Mouse (Mus musculus) kidney, adult 18-20 months (tissue): ENCODE measurements around the gene Aip.

Experiments
- DNase-seq: peaks from one replicate; pipeline ENCODE4 v3.0.0; 2021

Aip gene

DNA sequence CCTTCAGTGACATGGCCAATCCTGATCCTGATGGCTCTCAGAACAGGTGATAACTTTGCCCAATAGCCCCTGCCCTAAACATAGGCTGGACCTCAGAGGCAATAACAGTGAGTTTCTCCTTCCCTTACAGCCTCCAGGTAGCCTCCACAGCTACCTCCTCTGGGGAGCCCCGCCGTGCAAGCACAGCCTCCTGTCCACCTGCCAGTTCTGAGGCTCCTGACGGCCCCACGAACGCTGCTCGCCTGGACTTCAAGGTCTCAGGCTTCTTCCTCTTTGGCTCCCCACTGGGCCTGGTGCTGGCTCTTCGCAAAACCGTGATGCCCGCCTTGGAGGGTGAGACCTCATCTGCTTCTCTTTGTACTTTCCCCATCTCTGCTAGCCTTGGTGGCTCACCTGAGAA, 17.1 kb downstream of the Aip start:
- no peak for DNase-seq

- no peak for DNase-seq
Observed at GRCm38 (mm10) chr19:4106654-4107053, 19.0 kb downstream of the Aip start.

DNA sequence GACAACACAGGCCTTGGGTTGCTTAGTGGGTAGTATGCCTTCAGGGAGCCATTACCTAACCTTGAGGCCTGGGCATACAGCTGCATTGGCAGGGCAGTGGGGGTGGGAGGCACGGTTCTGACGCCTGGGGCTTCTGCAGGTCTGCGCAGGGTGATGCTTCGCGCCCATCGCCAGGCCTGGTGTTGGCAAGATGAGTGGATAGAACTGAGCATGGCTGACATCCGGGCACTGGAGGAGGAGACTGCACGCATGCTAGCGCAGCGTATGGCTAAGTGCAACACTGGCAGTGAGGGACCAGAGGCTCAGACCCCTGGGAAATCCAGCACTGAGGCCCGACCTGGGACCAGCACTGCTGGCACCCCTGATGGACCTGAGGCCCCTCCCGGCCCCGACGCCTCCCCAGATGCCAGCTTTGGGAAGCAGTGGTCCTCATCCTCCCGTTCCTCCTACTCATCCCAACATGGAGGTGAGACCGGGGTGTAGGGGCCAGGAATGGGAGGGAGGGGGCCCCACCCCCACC, 20.9 kb downstream of the Aip start:
- no peak for DNase-seq

DNA sequence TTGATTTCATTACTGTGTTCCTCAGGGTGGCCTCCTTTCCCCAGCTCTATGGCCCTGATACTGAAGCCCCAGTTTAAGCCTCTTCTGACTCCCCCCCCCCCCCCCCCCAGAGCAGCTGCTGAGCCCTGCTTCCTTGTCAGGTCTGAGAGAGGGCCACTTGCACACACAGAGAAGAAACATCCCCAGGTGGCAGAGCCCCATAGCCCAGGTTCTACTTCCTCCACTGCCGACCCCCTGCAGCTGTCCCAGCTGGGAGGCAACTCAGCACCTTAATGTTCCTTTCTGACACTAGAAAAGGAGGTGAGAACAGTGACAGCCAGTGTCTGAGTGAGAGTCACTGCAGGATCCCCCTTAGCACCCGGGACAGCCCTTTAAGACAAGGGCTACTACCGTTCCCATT, 21.9 kb downstream of the Aip start:
- DNase-seq = no peak

GRCm38 (mm10) chr19:4103294-4103693, 22.4 kb downstream of the Aip start:
- DNase-seq = no peak

GRCm38 (mm10) chr19:4102626-4103025, 23.0 kb downstream of the Aip start:
- no peak for DNase-seq

DNA sequence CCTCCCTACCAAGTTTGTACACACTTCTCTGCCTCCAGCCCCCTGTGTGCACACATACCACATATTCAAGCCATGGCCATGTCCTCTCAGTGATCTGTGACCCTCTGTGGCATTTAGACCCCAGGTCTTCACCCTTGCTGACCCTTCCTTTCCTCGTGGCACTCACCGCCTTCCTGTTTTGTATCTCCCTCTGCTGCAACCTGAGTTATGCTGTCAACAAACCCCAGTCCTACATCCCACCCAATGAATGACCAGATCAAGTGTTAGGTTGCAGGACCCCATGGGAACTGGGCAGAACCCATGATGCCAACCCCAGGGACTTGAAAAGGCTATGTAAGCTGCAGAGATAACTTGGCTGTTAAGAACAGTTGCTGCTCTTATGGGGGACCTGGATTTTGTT, 23.6 kb downstream of the Aip start:
- no peak for DNase-seq

- DNase-seq = no peak
Observed at GRCm38 (mm10) chr19:4101466-4101865, 24.2 kb downstream of the Aip start.

- no peak for DNase-seq
Observed at GRCm38 (mm10) chr19:4100718-4101261, 24.9 kb downstream of the Aip start.

- DNase-seq = peak; percentile 83
Observed at GRCm38 (mm10) chr19:4099837-4100717, 25.6 kb downstream of the Aip start, which contains the start of gene Pitpnm1. Gene Pitpnm1 (plus strand): TSS chr19:4099998.

- DNase-seq = peak; percentile 96
Observed at GRCm38 (mm10) chr19:4099056-4099455, 26.6 kb downstream of the Aip start.

GRCm38 (mm10) chr19:4098426-4098825, 27.2 kb downstream of the Aip start:
- DNase-seq = no peak

DNA sequence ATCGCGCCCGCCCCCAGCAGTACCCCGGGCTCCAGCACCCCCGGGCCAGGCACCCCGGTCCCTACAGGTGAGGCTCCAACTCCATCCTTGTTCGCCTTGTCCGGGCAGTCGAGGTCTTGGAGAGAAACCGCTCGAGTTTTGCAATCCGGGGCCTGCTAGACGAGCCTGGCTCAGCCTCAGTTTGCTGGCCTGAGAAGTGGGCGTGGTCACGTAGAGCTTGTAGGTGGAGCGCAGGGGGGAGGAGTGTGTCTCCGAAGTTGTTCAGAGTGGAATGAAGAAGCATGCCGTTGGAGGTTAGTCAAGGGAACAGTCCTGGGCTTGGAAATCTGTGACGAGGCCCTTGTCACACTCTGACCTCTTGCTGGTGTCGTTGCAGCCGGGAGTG, 28.2 kb downstream of the Aip start:
- no peak for DNase-seq

GRCm38 (mm10) chr19:4096642-4097440, 28.8 kb downstream of the Aip start, which contains the start of gene Cdk2ap2:
Gene Cdk2ap2 (plus strand): TSS chr19:4097182.
- DNase-seq = peak; percentile 100

DNA sequence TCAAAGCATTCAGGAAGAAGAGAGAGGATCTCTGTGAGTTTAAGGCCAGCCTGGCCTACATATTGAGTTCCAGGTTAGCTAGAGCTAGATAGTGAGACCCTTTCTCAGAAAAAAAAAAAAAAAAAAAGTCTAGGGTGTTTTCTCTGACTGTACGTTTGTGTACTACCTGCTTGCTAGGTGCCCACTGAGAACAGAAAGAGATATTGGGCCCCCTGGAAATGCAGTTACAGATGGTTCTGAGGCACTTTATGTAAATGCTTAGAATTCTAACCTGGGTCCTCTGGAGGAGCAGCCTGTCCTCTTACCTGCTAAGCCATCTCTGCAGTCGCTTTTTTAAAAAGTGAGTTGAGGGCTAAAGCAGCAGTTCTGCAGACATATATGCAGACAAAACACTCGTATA, 29.9 kb downstream of the Aip start:
- DNase-seq = no peak

DNA sequence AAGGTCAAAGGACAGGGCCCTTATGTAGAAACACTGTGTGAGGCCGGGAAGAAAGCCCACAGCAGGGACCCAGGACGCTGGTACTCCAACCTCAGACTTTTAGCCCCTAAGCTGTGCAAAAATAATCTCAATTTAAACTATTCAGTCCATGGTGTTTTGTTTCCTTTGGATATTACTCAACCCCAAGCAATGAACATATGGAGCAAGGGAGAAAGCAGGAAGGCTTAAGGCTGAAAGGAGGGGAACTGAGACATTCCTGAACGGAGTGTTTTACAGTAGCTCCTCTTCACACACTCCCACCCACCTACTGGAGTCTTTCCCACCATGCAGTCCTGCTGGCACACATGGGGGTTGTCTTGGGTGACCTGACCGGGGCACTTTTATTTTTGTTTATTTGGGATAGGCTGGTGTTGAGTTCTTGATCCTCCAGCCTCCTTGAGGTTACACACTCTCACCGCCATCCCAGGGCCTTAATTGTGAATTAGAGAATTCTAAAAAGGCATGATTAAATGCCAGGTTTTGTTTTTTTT, 30.8 kb downstream of the Aip start:
- DNase-seq = no peak

DNA sequence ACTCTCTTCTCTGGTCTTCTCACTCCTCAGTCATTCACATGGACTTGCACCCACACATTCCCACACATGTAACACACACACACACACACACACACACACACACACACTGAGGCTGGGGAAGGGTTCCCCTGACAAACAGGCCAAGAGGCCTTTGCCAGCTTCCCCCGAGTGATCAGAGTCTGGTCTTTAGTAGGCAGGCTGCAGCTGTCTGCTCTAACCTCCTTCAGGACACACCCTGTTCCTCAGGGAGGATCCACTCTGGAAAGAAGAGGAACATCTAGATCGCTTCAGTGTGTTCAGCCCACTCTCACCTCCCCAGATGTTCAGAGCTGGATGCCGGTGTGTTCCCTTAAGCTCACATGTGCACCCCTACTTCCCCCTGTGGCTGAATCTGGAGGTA, 31.3 kb downstream of the Aip start:
- no peak for DNase-seq

- no peak for DNase-seq
Observed at GRCm38 (mm10) chr19:4093772-4094171, 31.9 kb downstream of the Aip start.

GRCm38 (mm10) chr19:4092750-4093149, 32.9 kb downstream of the Aip start:
- DNase-seq = no peak

GRCm38 (mm10) chr19:4091383-4091782, 34.3 kb downstream of the Aip start:
- DNase-seq = no peak

DNA sequence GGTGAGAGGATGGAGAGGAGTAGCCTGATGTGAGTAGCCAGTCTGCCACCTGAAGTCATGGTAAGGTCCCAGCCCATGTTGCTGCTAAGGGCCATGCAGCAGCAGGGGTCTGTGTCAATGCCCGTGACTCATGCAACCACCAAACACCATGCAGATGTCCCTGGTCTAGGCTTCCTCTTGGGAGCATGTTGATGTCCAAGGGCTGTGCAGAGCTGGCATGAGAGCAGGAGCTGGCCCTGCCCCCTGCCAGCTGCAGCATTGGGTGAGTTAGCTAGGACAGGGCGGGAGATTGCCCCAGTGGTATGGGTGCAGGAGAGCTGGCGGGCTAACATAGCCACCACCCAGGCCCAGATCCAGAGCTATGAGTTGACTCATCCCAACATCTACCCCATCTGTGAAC, 35.2 kb downstream of the Aip start:
- no peak for DNase-seq

GRCm38 (mm10) chr19:4089128-4089527, 36.5 kb downstream of the Aip start:
- no peak for DNase-seq

- DNase-seq = no peak
Observed at GRCm38 (mm10) chr19:4088146-4088545, 37.5 kb downstream of the Aip start.
